Mouse (Mus musculus) bone marrow, adult 2 months (tissue): ENCODE data around the gene Mipep.

Experiments
- CTCF ChIP-seq: fragments of 200-500 bp; IDR thresholded peaks from 2 replicates; pipeline ENCODE4 v1.5.1; 2011; ENCODE audit warnings: low read length, control low read depth; ENCODE audit not compliant: control insufficient read depth, insufficient read depth
- POLR2A ChIP-seq: fragments of 200-500 bp; IDR thresholded peaks from 2 replicates; pipeline ENCODE4 v1.6.1; 2011; ENCODE audit warnings: low read depth, mild to moderate bottlenecking, control low read depth, low read length, borderline replicate concordance; ENCODE audit not compliant: control insufficient read depth

- TF ChIP-seq CTCF (no peak), POLR2A (no peak)
Measured at GRCm38 (mm10) chr14:60806891-60807344, 22.5 kb downstream of the Mipep start.
